Mouse (Mus musculus) liver, embryonic 14.5 days (tissue): ENCODE results near the gene Plekhg4. TPM values are rescaled to one million over a fixed set of nuclear protein-coding genes. Genes with fewer than 3 reads are reported as not detected.

Experiments
- ATAC-seq: fragments of 200-750 bp; cut with Nextera tagmentation; 2 replicates; pipeline ENCODE4 v1.8.0; 2017; ENCODE audit warnings: moderate number of reproducible peaks, mild to moderate bottlenecking, moderate library complexity; ENCODE audit not compliant: insufficient read depth
- DNase-seq, 3 experiments: peaks; one replicate each; pipeline ENCODE4 v3.0.0-alpha.2; 2012 to 2013; ENCODE audit warnings: low read depth in 3 of 3, low spot score in 3 of 3
- H3K27ac ChIP-seq: fragments of 300-500 bp; sonication (generic); 2 replicates; pipeline ENCODE4 v1.5.1; 2014; ENCODE audit warnings: moderate library complexity, mild to moderate bottlenecking, control low read depth, inconsistent platforms
- H3K27me3 ChIP-seq: fragments of 300-500 bp; sonication (generic); 2 replicates; pipeline ENCODE4 v1.6.1; 2014; ENCODE audit warnings: mild to moderate bottlenecking, low read length, moderate library complexity; ENCODE audit not compliant: control insufficient read depth, insufficient read depth
- H3K36me3 ChIP-seq: fragments of 300-500 bp; sonication (generic); replicated peaks from 2 replicates; pipeline ENCODE4 v1.6.1; 2014; ENCODE audit warnings: low read depth; ENCODE audit not compliant: control insufficient read depth, insufficient read depth
- H3K4me1 ChIP-seq, 2 experiments: fragments of 200-500 bp in 1 of 2; fragments of 300-500 bp in 1 of 2; sonication (generic) in 1 of 2; replicated peaks; 2 replicates each; pipeline ENCODE4 v1.6.1; 2012 to 2014; ENCODE audit warnings: antibody characterized with exemption in 1 of 2, inconsistent platforms in 1 of 2, low read length in 1 of 2; ENCODE audit not compliant: control insufficient read depth in 2 of 2, insufficient read depth in 2 of 2
- H3K4me2 ChIP-seq: fragments of 300-500 bp; sonication (generic); 2 replicates; pipeline ENCODE4 v1.6.1; 2014; ENCODE audit warnings: low read depth, mild to moderate bottlenecking, control low read depth, moderate library complexity
- H3K4me3 ChIP-seq, 2 experiments: fragments of 200-500 bp in 1 of 2; fragments of 300-500 bp in 1 of 2; sonication (generic) in 1 of 2; 2 replicates each; pipeline ENCODE4 v1.5.1; 2012 to 2014; ENCODE audit warnings: low read depth in 2 of 2, low read length in 2 of 2, mild to moderate bottlenecking in 2 of 2, control low read depth in 1 of 2, inconsistent platforms in 1 of 2, moderate library complexity in 1 of 2; ENCODE audit not compliant: insufficient read depth in 1 of 2
- H3K9ac ChIP-seq: fragments of 300-500 bp; sonication (generic); replicated peaks from 2 replicates; pipeline ENCODE4 v1.6.1; 2014; ENCODE audit warnings: mild to moderate bottlenecking, control low read depth, moderate library complexity
- H3K9me3 ChIP-seq: fragments of 300-500 bp; sonication (generic); 2 replicates; pipeline ENCODE4 v1.6.1; 2016; ENCODE audit warnings: low read length, mixed read lengths; ENCODE audit not compliant: control insufficient read depth
- CTCF ChIP-seq: IDR thresholded peaks from 2 replicates; pipeline ENCODE4 v1.5.1; 2016; ENCODE audit warnings: antibody characterized with exemption, low read depth, control low read depth
- EP300 ChIP-seq: IDR thresholded peaks from 2 replicates; pipeline ENCODE4 v1.6.1; 2016; ENCODE audit warnings: antibody characterized with exemption, low read depth
- WGBS: fragments of 180-500 bp; shearing (Covaris S2); extraction: QIAGEN DNeasy Blood & Tissue Kit; methylation state at CpG from one replicate; pipeline ENCODE4 v1.1.7; 2014; ENCODE audit not compliant: insufficient replicate concordance; 5-methylcytosine and 5-hydroxymethylcytosine counted together
- polyA plus RNA-seq, 2 experiments: library from polyadenylated mRNA; depleted of rRNA in 1 of 2; stranded (reverse) in 1 of 2; unstranded in 1 of 2; fragments of >200 nt; fragmentation: Nextera tagmentation in 1 of 2; extraction: Ambion mirVana in 1 of 2; gene quantifications; 2 replicates each; pipeline versions ENCODE4 v1.2.1 to v1.2.3; 2012 to 2014

Gene Plekhg4
- polyA plus RNA-seq, 2 experiments = 0.06 to 0.08 TPM

- Histone ChIP-seq H3K27ac (no peak overlapping the region), H3K9ac (no peak overlapping the region), H3K4me1 (no peaks in the 10 kb centered on the region), H3K4me3 (no peak overlapping the region), H3K9me3 (no peaks in the 10 kb centered on the region), H3K36me3 (no peaks in the 10 kb centered on the region), H3K4me2 (no peak overlapping the region), H3K27me3 (no peaks in the 10 kb centered on the region; the same call in 1 of the 2 replicates)
- TF ChIP-seq CTCF (no peak), EP300 (no peak)
- no peak for ATAC-seq
- 60% methylated on average over 7 of the region's 7 CpGs for WGBS
- no peak for DNase-seq
Measured at GRCm38 (mm10) chr8:105431743-105432515, 58.9 kb downstream of the Plekhg4 start.

Other genes with a start within 250 kb of the Plekhg4 start
- not detected in 2 replicates for gene Ces4a, start 241.5 kb upstream of the Plekhg4 start, polyA plus RNA-seq (2012; rRNA removed)
- gene Ces4a, start 241.5 kb upstream of the Plekhg4 start, polyA plus RNA-seq (2014; fragmentation: Nextera tagmentation; extraction: Ambion mirVana) = not detected in 2 replicates
- gene Cbfb, start 202.6 kb upstream of the Plekhg4 start, polyA plus RNA-seq (2012; rRNA removed) = 3.6 and 5.8 TPM in 2 replicates
- gene Cbfb, start 202.6 kb upstream of the Plekhg4 start, polyA plus RNA-seq (2014; fragmentation: Nextera tagmentation; extraction: Ambion mirVana) = 7.5 and 7.8 TPM in 2 replicates
- gene D230025D16Rik, start 148.1 kb upstream of the Plekhg4 start, polyA plus RNA-seq (2012; rRNA removed) = 10.7 and 11.9 TPM in 2 replicates
- gene D230025D16Rik, start 148.1 kb upstream of the Plekhg4 start, polyA plus RNA-seq (2014; fragmentation: Nextera tagmentation; extraction: Ambion mirVana) = 14.7 and 16.7 TPM in 2 replicates
- gene B3gnt9, start 118.1 kb upstream of the Plekhg4 start, polyA plus RNA-seq (2012; rRNA removed) = 1.6 and 1.7 TPM in 2 replicates
- 2.3 and 3.1 TPM in 2 replicates for gene B3gnt9, start 118.1 kb upstream of the Plekhg4 start, polyA plus RNA-seq (2014; fragmentation: Nextera tagmentation; extraction: Ambion mirVana)
- 5.5 and 6.0 TPM in 2 replicates for gene Tradd, start 108.7 kb upstream of the Plekhg4 start, polyA plus RNA-seq (2012; rRNA removed)
- 11.5 and 15.8 TPM in 2 replicates for gene Tradd, start 108.7 kb upstream of the Plekhg4 start, polyA plus RNA-seq (2014; fragmentation: Nextera tagmentation; extraction: Ambion mirVana)
- gene Fbxl8, start 108.6 kb upstream of the Plekhg4 start, polyA plus RNA-seq (2012; rRNA removed) = 1.0 and 1.3 TPM in 2 replicates
- 0.75 and 0.83 TPM in 2 replicates for gene Fbxl8, start 108.6 kb upstream of the Plekhg4 start, polyA plus RNA-seq (2014; fragmentation: Nextera tagmentation; extraction: Ambion mirVana)
- gene Hsf4, start 103.5 kb upstream of the Plekhg4 start, polyA plus RNA-seq (2012; rRNA removed) = 0.03 TPM in 1 of 2 replicates, not detected in the other
- 0.08 TPM in 1 of 2 replicates, not detected in the other for gene Hsf4, start 103.5 kb upstream of the Plekhg4 start, polyA plus RNA-seq (2014; fragmentation: Nextera tagmentation; extraction: Ambion mirVana)
- gene Nol3, start 97.1 kb upstream of the Plekhg4 start, polyA plus RNA-seq (2012; rRNA removed) = 0.02 and 0.03 TPM in 2 replicates
- not detected in 2 replicates for gene Nol3, start 97.1 kb upstream of the Plekhg4 start, polyA plus RNA-seq (2014; fragmentation: Nextera tagmentation; extraction: Ambion mirVana)
- 1.3 and 1.6 TPM in 2 replicates for gene 4931428F04Rik, start 83.4 kb upstream of the Plekhg4 start, polyA plus RNA-seq (2012; rRNA removed)
- 0.48 and 0.62 TPM in 2 replicates for gene 4931428F04Rik, start 83.4 kb upstream of the Plekhg4 start, polyA plus RNA-seq (2014; fragmentation: Nextera tagmentation; extraction: Ambion mirVana)
- 6.2 and 6.5 TPM in 2 replicates for gene Exoc3l, start 77.2 kb upstream of the Plekhg4 start, polyA plus RNA-seq (2012; rRNA removed)
- 4.5 and 4.7 TPM in 2 replicates for gene Exoc3l, start 77.2 kb upstream of the Plekhg4 start, polyA plus RNA-seq (2014; fragmentation: Nextera tagmentation; extraction: Ambion mirVana)
- gene E2f4, start 75.6 kb upstream of the Plekhg4 start, polyA plus RNA-seq (2012; rRNA removed) = 275 and 297 TPM in 2 replicates
- gene E2f4, start 75.6 kb upstream of the Plekhg4 start, polyA plus RNA-seq (2014; fragmentation: Nextera tagmentation; extraction: Ambion mirVana) = 206 and 227 TPM in 2 replicates
- gene Elmo3, start 67.7 kb upstream of the Plekhg4 start, polyA plus RNA-seq (2012; rRNA removed) = 3.6 and 4.2 TPM in 2 replicates
- 2.5 and 2.8 TPM in 2 replicates for gene Elmo3, start 67.7 kb upstream of the Plekhg4 start, polyA plus RNA-seq (2014; fragmentation: Nextera tagmentation; extraction: Ambion mirVana)
- gene Lrrc29, start 47.0 kb upstream of the Plekhg4 start, polyA plus RNA-seq (2012; rRNA removed) = 10.4 and 12.1 TPM in 2 replicates
- gene Lrrc29, start 47.0 kb upstream of the Plekhg4 start, polyA plus RNA-seq (2014; fragmentation: Nextera tagmentation; extraction: Ambion mirVana) = 9.1 and 11.4 TPM in 2 replicates
- gene Tmem208, start 46.9 kb upstream of the Plekhg4 start, polyA plus RNA-seq (2012; rRNA removed) = 59.1 and 66.5 TPM in 2 replicates
- gene Tmem208, start 46.9 kb upstream of the Plekhg4 start, polyA plus RNA-seq (2014; fragmentation: Nextera tagmentation; extraction: Ambion mirVana) = 103 and 107 TPM in 2 replicates
- gene Fhod1, start 25.3 kb upstream of the Plekhg4 start, polyA plus RNA-seq (2012; rRNA removed) = 3.4 and 4.4 TPM in 2 replicates
- 0.42 and 0.82 TPM in 2 replicates for gene Fhod1, start 25.3 kb upstream of the Plekhg4 start, polyA plus RNA-seq (2014; fragmentation: Nextera tagmentation; extraction: Ambion mirVana)
- gene Slc9a5, start 24.4 kb upstream of the Plekhg4 start, polyA plus RNA-seq (2012; rRNA removed) = 0.87 and 0.90 TPM in 2 replicates
- gene Slc9a5, start 24.4 kb upstream of the Plekhg4 start, polyA plus RNA-seq (2014; fragmentation: Nextera tagmentation; extraction: Ambion mirVana) = 0.08 and 0.14 TPM in 2 replicates
- not detected in 2 replicates for gene Kctd19, start 40.2 kb downstream of the Plekhg4 start, polyA plus RNA-seq (2012; rRNA removed)
- gene Kctd19, start 40.2 kb downstream of the Plekhg4 start, polyA plus RNA-seq (2014; fragmentation: Nextera tagmentation; extraction: Ambion mirVana) = not detected in 2 replicates
- gene Lrrc36, start 40.3 kb downstream of the Plekhg4 start, polyA plus RNA-seq (2012; rRNA removed) = 0.04 and 0.09 TPM in 2 replicates
- gene Lrrc36, start 40.3 kb downstream of the Plekhg4 start, polyA plus RNA-seq (2014; fragmentation: Nextera tagmentation; extraction: Ambion mirVana) = 0.08 and 0.10 TPM in 2 replicates
- 0.49 and 0.60 TPM in 2 replicates for gene Tppp3, start 98.3 kb downstream of the Plekhg4 start, polyA plus RNA-seq (2012; rRNA removed)
- 0.49 and 0.63 TPM in 2 replicates for gene Tppp3, start 98.3 kb downstream of the Plekhg4 start, polyA plus RNA-seq (2014; fragmentation: Nextera tagmentation; extraction: Ambion mirVana)
- 2.2 and 2.4 TPM in 2 replicates for gene Zdhhc1, start 123.6 kb downstream of the Plekhg4 start, polyA plus RNA-seq (2012; rRNA removed)
- 0.90 and 1.2 TPM in 2 replicates for gene Zdhhc1, start 123.6 kb downstream of the Plekhg4 start, polyA plus RNA-seq (2014; fragmentation: Nextera tagmentation; extraction: Ambion mirVana)
- 1.1 TPM in 2 replicates for gene Hsd11b2, start 145.5 kb downstream of the Plekhg4 start, polyA plus RNA-seq (2012; rRNA removed)
- gene Hsd11b2, start 145.5 kb downstream of the Plekhg4 start, polyA plus RNA-seq (2014; fragmentation: Nextera tagmentation; extraction: Ambion mirVana) = 0.42 and 0.99 TPM in 2 replicates
- gene Atp6v0d1, start 192.8 kb downstream of the Plekhg4 start, polyA plus RNA-seq (2012; rRNA removed) = 36.0 and 40.1 TPM in 2 replicates
- gene Atp6v0d1, start 192.8 kb downstream of the Plekhg4 start, polyA plus RNA-seq (2014; fragmentation: Nextera tagmentation; extraction: Ambion mirVana) = 44.3 and 46.3 TPM in 2 replicates
- gene Ripor1, start 232.0 kb downstream of the Plekhg4 start, polyA plus RNA-seq (2012; rRNA removed) = 4.5 and 5.4 TPM in 2 replicates
- 4.9 and 6.1 TPM in 2 replicates for gene Ripor1, start 232.0 kb downstream of the Plekhg4 start, polyA plus RNA-seq (2014; fragmentation: Nextera tagmentation; extraction: Ambion mirVana)